In the genomic region with DNA sequence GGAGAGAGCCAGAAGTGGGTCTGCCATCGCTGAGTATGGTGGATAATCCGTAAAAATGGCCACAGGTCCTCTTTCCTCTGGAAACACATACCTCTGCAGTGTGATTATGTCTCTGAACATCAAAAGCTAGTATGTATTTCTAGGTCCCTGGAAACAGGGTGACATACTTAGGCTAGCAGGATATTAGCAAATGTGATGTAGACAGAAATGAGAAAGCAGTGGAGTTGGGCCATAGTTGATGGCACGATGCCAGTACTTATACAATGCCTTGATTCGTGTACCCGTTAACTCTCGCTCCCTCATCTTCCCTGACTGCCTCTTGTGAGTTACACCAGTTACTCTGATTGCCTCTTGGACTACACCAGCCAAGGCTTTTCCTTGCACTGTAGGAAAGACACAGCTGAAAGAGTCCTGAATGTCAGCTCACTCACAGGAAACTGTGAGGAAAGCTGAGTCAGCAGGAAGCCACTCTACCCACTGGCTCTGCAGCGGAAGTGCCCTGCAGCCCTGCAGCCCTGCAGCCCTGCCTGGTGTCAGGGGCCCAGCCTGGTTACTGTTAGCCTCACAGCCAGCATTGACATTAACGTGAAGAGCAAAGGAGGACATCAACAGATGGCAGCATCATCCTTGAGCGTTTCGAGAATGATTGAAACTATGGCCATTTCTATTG, we compare ENCODE assay signal across 20 mouse cellular contexts. TPM values are rescaled to one million over a fixed set of nuclear protein-coding genes. Genes with fewer than 3 reads are reported as not detected.
DNase-seq lines count a peak whose midpoint lies in the region; ATAC-seq and TF ChIP-seq lines count a peak whose summit lies in the region.
"Had no signal": no experiment of that assay in that cellular context is flagged by ENCODE, and none has a peak within 500 bp of the region (broad histone marks: within the 10 kb centered on the region; RNA-seq: fewer than 3 reads in every experiment).

No protein-coding gene starts in this region.

- intact Hi-C loops in gastrocnemius, adult 2 months (cut with DNase I), result no loop called here

- no peaks in the 10 kb centered on the region for H3K36me3 ChIP-seq in CH12.LX (replicated peaks in 1 of 2; ENCODE audit: control insufficient read depth in 1 of 2, insufficient read depth in 1 of 2, low read length in 1 of 2)
- H3K36me3 ChIP-seq: embryonic facial prominence, embryonic 15.5 days; G1E; hindbrain, embryonic 12.5 days; midbrain, embryonic 15.5 days; neural tube, embryonic 13.5 days had no signal

- TF ChIP-seq EP300 in CH12.LX (IDR thresholded peaks at IDR 0.05; ENCODE audit: low read length), result no peak

- no peak overlapping the region for H3K4me3 ChIP-seq in gastrocnemius, adult 2 months
- no peak overlapping the region for H3K4me3 ChIP-seq in CH12.LX (replicated peaks in 1 of 3; ENCODE audit: low read depth in 2 of 3, low read length in 2 of 3, poor library complexity in 1 of 3)
- H3K4me3 ChIP-seq: embryonic facial prominence, embryonic 15.5 days; hindbrain, embryonic 12.5 days; midbrain, embryonic 15.5 days; neural tube, embryonic 13.5 days had no signal

- H3K4me1 ChIP-seq in CH12.LX (ENCODE audit: control insufficient read depth in 1 of 2, insufficient read depth in 2 of 2), result peaks cover 2 to 9% of the 10 kb centered on the region in 2 experiments; a peak in 3 of 4 replicates
- H3K4me1 ChIP-seq: embryonic facial prominence, embryonic 15.5 days had no signal

- H3K79me2 ChIP-seq in CH12.LX (replicated peaks; ENCODE audit: control insufficient read depth, extremely low read depth, insufficient read depth, poor library complexity, severe bottlenecking), result no peaks in the 10 kb centered on the region

- peaks cover 34% of the 10 kb centered on the region for H3K27me3 ChIP-seq in CH12.LX (replicated peaks)

- no peak overlapping the region for H3K27ac ChIP-seq in gastrocnemius, adult 2 months
- H3K27ac ChIP-seq in CH12.LX (ENCODE audit: insufficient read depth, low read depth), result no peak overlapping the region
- H3K27ac ChIP-seq: embryonic facial prominence, embryonic 15.5 days; hindbrain, embryonic 12.5 days; midbrain, embryonic 15.5 days; neural tube, embryonic 13.5 days had no signal

- dilution Hi-C loops in CH12.LX (cut with MboI; ENCODE audit: extremely low pct_ligation_motif_present, extremely low pct_unique_long_range_greater_than_20kb, low sequenced_read_pairs), result no loop called here

- H3K4me2 ChIP-seq in CH12.LX (ENCODE audit: insufficient read depth, low read depth, poor library complexity, severe bottlenecking), result no peak overlapping the region
- H3K4me2 ChIP-seq: embryonic facial prominence, embryonic 15.5 days; hindbrain, embryonic 12.5 days; midbrain, embryonic 15.5 days; neural tube, embryonic 13.5 days had no signal

- no peak for TF ChIP-seq POLR2A in CH12.LX (IDR thresholded peaks at IDR 0.05; ENCODE audit: low read depth, low read length)

- peaks cover 2% of the 10 kb centered on the region for H3K9me3 ChIP-seq in CH12.LX (replicated peaks; ENCODE audit: low read length)
- H3K9me3 ChIP-seq: embryonic facial prominence, embryonic 15.5 days; G1E; hindbrain, embryonic 12.5 days; midbrain, embryonic 15.5 days; neural tube, embryonic 13.5 days had no signal

- no peak overlapping the region for H3K9ac ChIP-seq in CH12.LX (ENCODE audit: insufficient read depth, low read depth)
- H3K9ac ChIP-seq: embryonic facial prominence, embryonic 15.5 days; hindbrain, embryonic 12.5 days; midbrain, embryonic 15.5 days; neural tube, embryonic 13.5 days had no signal

- DNase-seq in gastrocnemius, adult 2 months, result peak; percentile 20
- DNase-seq in gastrocnemius, adult 8-10 months (ENCODE audit: low spot score in 2 of 2), result no peak
- DNase-seq in CH12.LX (ENCODE audit: extremely low read depth), result no peak
- no peak for DNase-seq in spleen, postnatal 36 days (ENCODE audit: low spot score in 2 of 2)
- DNase-seq in ovary, postnatal 10 days (ENCODE audit: low spot score), result no peak
- no peak for DNase-seq in adrenal gland, postnatal 14 days
- DNase-seq: cerebellum, adult 11-12 months; gastrocnemius, postnatal 25 days; kidney, adult 18-20 months; kidney, postnatal 36 days; lung, postnatal 10 days; spleen, adult 18-20 months had no signal

- ATAC-seq in hematopoietic stem cell, adult 5-6 weeks (replicated peaks in 1 of 2; ENCODE audit: insufficient read depth in 1 of 2, low FRiP score in 2 of 2, low TSS enrichment in 1 of 2, low read depth in 1 of 2, poor library complexity in 2 of 2, severe bottlenecking in 2 of 2), result peak; percentile 94
- 0 out of 2 replicates have a peak, but pooled peaks have one; percentile 41 for ATAC-seq in megakaryocyte-erythroid progenitor cell, adult 5-6 weeks (replicated peaks; ENCODE audit: low FRiP score, low TSS enrichment, poor library complexity, severe bottlenecking)
- ATAC-seq: forebrain, embryonic 14.5 days; midbrain, embryonic 15.5 days had no signal

- no peak for TF ChIP-seq RAD21 in CH12.LX (IDR thresholded peaks at IDR 0.05; ENCODE audit: low read depth, low read length)

- in situ Hi-C loops in CH12.LX (cut with MboI; ENCODE audit: low pct_ligation_motif_present, low pct_unique_long_range_greater_than_20kb, low sequenced_read_pairs), result no loop called here

- no peak for TF ChIP-seq CTCF in gastrocnemius, adult 2 months (IDR thresholded peaks at IDR 0.05)
- TF ChIP-seq CTCF in CH12.LX (conservative IDR thresholded peaks at IDR 0.05 in 1 of 2, IDR thresholded peaks at IDR 0.05 in 1 of 2; ENCODE audit: low read depth in 2 of 2, low read length in 2 of 2), result no peak

TF ChIP-seq in CH12.LX, 34 proteins besides CTCF, POLR2A, EP300 and RAD21:
- TF ChIP-seq PAX5 (IDR thresholded peaks at IDR 0.05; ENCODE audit: low read length) (no peak), MAFK (IDR thresholded peaks at IDR 0.05; ENCODE audit: insufficient replicate concordance, low read length) (peak; percentile 77)

RNA-seq across cellular contexts. Expression of gene Lrrn4, which starts 6.9 kb away (rescaled TPM):
- total RNA-seq in gastrocnemius, adult 2 months (2021), result not detected
- total RNA-seq in gastrocnemius, adult 8-10 months (2022), result not detected
- total RNA-seq in CH12.LX (2012; rRNA removed) (not detected in 2 replicates), CH12.LX (2014; rRNA removed) (not detected in 2 replicates)
- 0.08 TPM in 1 of 2 replicates, not detected in the other for polyA plus RNA-seq in CH12.LX (2012; ENCODE audit: insufficient read length, low read depth)
- total RNA-seq in hematopoietic stem cell, adult 5-6 weeks (2017), result 5.1 and 5.4 TPM in 2 replicates
- total RNA-seq in megakaryocyte-erythroid progenitor cell, adult 5-6 weeks (2014; fragmentation: Nextera tagmentation), result not detected in 2 replicates
- total RNA-seq in megakaryocyte-erythroid progenitor cell, adult 5-6 weeks (2017), result not detected in 2 replicates
- total RNA-seq in adrenal gland, postnatal 14 days (2021), result 3.0 and 3.3 TPM in 2 replicates
- total RNA-seq: gastrocnemius, postnatal 25 days had no signal
- polyA plus RNA-seq: forebrain, embryonic 14.5 days; G1E had no signal

RNA-seq across cellular contexts. Expression of gene Crls1, which starts 27.3 kb away (rescaled TPM):
- 10 to 100 TPM; 11.0 to 16.2 TPM for total RNA-seq in gastrocnemius, adult 2 months (2021)
- 10 to 100 TPM; 13.1 to 16.0 (median 14.2) TPM for total RNA-seq in gastrocnemius, adult 8-10 months (2022)
- 29.7 and 31.8 TPM in 2 replicates for total RNA-seq in CH12.LX (2012; rRNA removed)
- total RNA-seq in CH12.LX (2014; rRNA removed), result 105 and 109 TPM in 2 replicates
- 34.5 and 44.9 TPM in 2 replicates for polyA plus RNA-seq in CH12.LX (2012; ENCODE audit: insufficient read length, low read depth)
- 33.8 and 44.9 TPM in 2 replicates for total RNA-seq in hematopoietic stem cell, adult 5-6 weeks (2017)
- total RNA-seq in megakaryocyte-erythroid progenitor cell, adult 5-6 weeks (2014; fragmentation: Nextera tagmentation), result 26.1 and 28.3 TPM in 2 replicates
- total RNA-seq in megakaryocyte-erythroid progenitor cell, adult 5-6 weeks (2017), result 45.2 and 49.1 TPM in 2 replicates
- total RNA-seq in adrenal gland, postnatal 14 days (2021), result 117 and 131 TPM in 2 replicates

RNA-seq across cellular contexts. Expression of gene Mcm8, which starts 57.9 kb away (rescaled TPM):
- 1 to 10 TPM; 1.3 TPM for total RNA-seq in gastrocnemius, adult 2 months (2021)
- total RNA-seq in gastrocnemius, adult 8-10 months (2022), result 1 to 10 TPM; 1.4 to 1.8 (median 1.7) TPM
- total RNA-seq in CH12.LX (2012; rRNA removed) (22.1 and 24.7 TPM in 2 replicates), CH12.LX (2014; rRNA removed) (24.9 and 26.9 TPM in 2 replicates)
- polyA plus RNA-seq in CH12.LX (2012; ENCODE audit: insufficient read length, low read depth), result 24.6 and 25.1 TPM in 2 replicates
- total RNA-seq in hematopoietic stem cell, adult 5-6 weeks (2017), result 16.3 and 17.1 TPM in 2 replicates
- total RNA-seq in megakaryocyte-erythroid progenitor cell, adult 5-6 weeks (2014; fragmentation: Nextera tagmentation), result 16.9 and 19.0 TPM in 2 replicates
- 16.6 and 19.0 TPM in 2 replicates for total RNA-seq in megakaryocyte-erythroid progenitor cell, adult 5-6 weeks (2017)
- 3.3 and 4.4 TPM in 2 replicates for total RNA-seq in adrenal gland, postnatal 14 days (2021)

RNA-seq across cellular contexts. Expression of gene Trmt6, which starts 57.9 kb away (rescaled TPM):
- total RNA-seq in gastrocnemius, adult 2 months (2021), result 1 to 10 TPM; 5.5 to 7.4 TPM
- 1 to 10 TPM; 5.4 to 9.2 (median 6.7) TPM for total RNA-seq in gastrocnemius, adult 8-10 months (2022)
- 35.1 and 53.0 TPM in 2 replicates for total RNA-seq in CH12.LX (2012; rRNA removed)
- total RNA-seq in CH12.LX (2014; rRNA removed), result 77.6 and 84.5 TPM in 2 replicates
- 89.9 and 92.5 TPM in 2 replicates for polyA plus RNA-seq in CH12.LX (2012; ENCODE audit: insufficient read length, low read depth)
- total RNA-seq in hematopoietic stem cell, adult 5-6 weeks (2017), result 41.8 and 42.3 TPM in 2 replicates
- 45.5 and 56.6 TPM in 2 replicates for total RNA-seq in megakaryocyte-erythroid progenitor cell, adult 5-6 weeks (2014; fragmentation: Nextera tagmentation)
- total RNA-seq in megakaryocyte-erythroid progenitor cell, adult 5-6 weeks (2017), result 47.5 and 53.4 TPM in 2 replicates
- total RNA-seq in adrenal gland, postnatal 14 days (2021), result 17.6 and 21.8 TPM in 2 replicates
